Mouse (Mus musculus): Measurements from ENCODE around the gene Fzd4. TPM values are rescaled to one million over a fixed set of nuclear protein-coding genes. Genes with fewer than 3 reads are reported as not detected.

Gene Fzd4
- total and polyA plus RNA-seq, 3 experiments = 0.04 to 0.13 (median 0.04) TPM

GRCm38 (mm10) chr7:89382892-89383291 is 21.3 kb upstream of the Fzd4 start:
- Histone ChIP-seq H3K9me3 (replicated peaks; ENCODE audit: low read length) (no peaks in the 10 kb centered on the region), H3K36me3 (replicated peaks in 1 of 2; ENCODE audit: control insufficient read depth in 1 of 2, insufficient read depth in 1 of 2, low read length in 1 of 2) (no peaks in the 10 kb centered on the region), H3K9ac (ENCODE audit: insufficient read depth, low read depth) (no peak overlapping the region), H3K79me2 (replicated peaks; ENCODE audit: control insufficient read depth, extremely low read depth, insufficient read depth, poor library complexity, severe bottlenecking) (no peaks in the 10 kb centered on the region), H3K4me1 (ENCODE audit: control insufficient read depth in 1 of 2, insufficient read depth in 2 of 2) (no peaks in the 10 kb centered on the region), H3K27ac (ENCODE audit: insufficient read depth, low read depth) (no peak overlapping the region), H3K27me3 (replicated peaks) (no peaks in the 10 kb centered on the region), H3K4me3 (replicated peaks in 1 of 3; ENCODE audit: low read depth in 2 of 3, low read length in 2 of 3, poor library complexity in 1 of 3) (no peak overlapping the region), H3K4me2 (ENCODE audit: insufficient read depth, low read depth, poor library complexity, severe bottlenecking) (no peak overlapping the region)
- in situ Hi-C loops (cut with MboI; ENCODE audit: low pct_ligation_motif_present, low pct_unique_long_range_greater_than_20kb, low sequenced_read_pairs) (no loop called here), dilution Hi-C loops (cut with MboI; ENCODE audit: extremely low pct_ligation_motif_present, extremely low pct_unique_long_range_greater_than_20kb, low sequenced_read_pairs) (no loop called here)
- TF ChIP-seq ZC3H11A (IDR thresholded peaks at IDR 0.05; ENCODE audit: low read depth, low read length) (no peak), MAFK (IDR thresholded peaks at IDR 0.05; ENCODE audit: insufficient replicate concordance, low read length) (no peak), TBP (conservative IDR thresholded peaks at IDR 0.05; ENCODE audit: low read depth, low read length) (no peak), MYC (IDR thresholded peaks at IDR 0.05; ENCODE audit: low read depth, low read length) (no peak), CTCF (conservative IDR thresholded peaks at IDR 0.05 in 1 of 2, IDR thresholded peaks at IDR 0.05 in 1 of 2; ENCODE audit: low read depth in 2 of 2, low read length in 2 of 2) (no peak), MXI1 (IDR thresholded peaks at IDR 0.05; ENCODE audit: low read depth, low read length) (no peak), CHD1 (IDR thresholded peaks at IDR 0.05; ENCODE audit: low read depth, low read length) (no peak), PAX5 (IDR thresholded peaks at IDR 0.05; ENCODE audit: low read length) (no peak), CHD2 (IDR thresholded peaks at IDR 0.05; ENCODE audit: low read length) (no peak), RAD21 (IDR thresholded peaks at IDR 0.05; ENCODE audit: low read depth, low read length) (no peak), JUND (conservative IDR thresholded peaks at IDR 0.05; ENCODE audit: low read depth, low read length) (no peak), USF1 (IDR thresholded peaks at IDR 0.05; ENCODE audit: low read depth, low read length) (no peak), HCFC1 (IDR thresholded peaks at IDR 0.05; ENCODE audit: low read depth, low read length) (no peak), ETS1 (conservative IDR thresholded peaks at IDR 0.05; ENCODE audit: low read depth, low read length) (no peak), RCOR1 (conservative IDR thresholded peaks at IDR 0.05; ENCODE audit: low read depth, low read length) (no peak), NELFE (IDR thresholded peaks at IDR 0.05; ENCODE audit: low read depth, low read length) (no peak), MEF2A (IDR thresholded peaks at IDR 0.05; ENCODE audit: borderline replicate concordance, low read depth, low read length) (no peak)
- DNase-seq (ENCODE audit: extremely low read depth) = no peak

GRCm38 (mm10) chr7:89388981-89389380 is 15.2 kb upstream of the Fzd4 start:
- in situ Hi-C loops (cut with MboI; ENCODE audit: low pct_ligation_motif_present, low pct_unique_long_range_greater_than_20kb, low sequenced_read_pairs) (no loop called here), dilution Hi-C loops (cut with MboI; ENCODE audit: extremely low pct_ligation_motif_present, extremely low pct_unique_long_range_greater_than_20kb, low sequenced_read_pairs) (no loop called here)
- Histone ChIP-seq H3K79me2 (replicated peaks; ENCODE audit: control insufficient read depth, extremely low read depth, insufficient read depth, poor library complexity, severe bottlenecking) (no peaks in the 10 kb centered on the region), H3K4me1 (ENCODE audit: control insufficient read depth in 1 of 2, insufficient read depth in 2 of 2) (no peaks in the 10 kb centered on the region), H3K4me3 (replicated peaks in 1 of 3; ENCODE audit: low read depth in 2 of 3, low read length in 2 of 3, poor library complexity in 1 of 3) (no peak overlapping the region), H3K27ac (ENCODE audit: insufficient read depth, low read depth) (no peak overlapping the region), H3K4me2 (ENCODE audit: insufficient read depth, low read depth, poor library complexity, severe bottlenecking) (no peak overlapping the region), H3K27me3 (replicated peaks) (no peaks in the 10 kb centered on the region), H3K9me3 (replicated peaks; ENCODE audit: low read length) (no peaks in the 10 kb centered on the region), H3K9ac (ENCODE audit: insufficient read depth, low read depth) (no peak overlapping the region), H3K36me3 (replicated peaks in 1 of 2; ENCODE audit: control insufficient read depth in 1 of 2, insufficient read depth in 1 of 2, low read length in 1 of 2) (no peaks in the 10 kb centered on the region)
- no peak for DNase-seq (ENCODE audit: extremely low read depth)
- TF ChIP-seq JUN (IDR thresholded peaks at IDR 0.05; ENCODE audit: insufficient read depth, low read depth, low read length) (no peak), MAFK (IDR thresholded peaks at IDR 0.05; ENCODE audit: insufficient replicate concordance, low read length) (no peak), UBTF (IDR thresholded peaks at IDR 0.05; ENCODE audit: low read depth, low read length) (no peak), RAD21 (IDR thresholded peaks at IDR 0.05; ENCODE audit: low read depth, low read length) (no peak), MXI1 (IDR thresholded peaks at IDR 0.05; ENCODE audit: low read depth, low read length) (no peak), EP300 (IDR thresholded peaks at IDR 0.05; ENCODE audit: low read length) (no peak), PAX5 (IDR thresholded peaks at IDR 0.05; ENCODE audit: low read length) (no peak), BHLHE40 (IDR thresholded peaks at IDR 0.05; ENCODE audit: low read depth, low read length) (no peak), TCF12 (IDR thresholded peaks at IDR 0.05; ENCODE audit: low read depth, low read length) (no peak), ZKSCAN1 (IDR thresholded peaks at IDR 0.05; ENCODE audit: borderline replicate concordance, low read depth, low read length) (no peak), POLR2AphosphoS2 (IDR thresholded peaks at IDR 0.05; ENCODE audit: low read depth, low read length) (no peak), USF2 (conservative IDR thresholded peaks at IDR 0.05; ENCODE audit: low read depth, low read length) (no peak), ZMIZ1 (IDR thresholded peaks at IDR 0.05; ENCODE audit: low read depth, low read length) (no peak), USF1 (IDR thresholded peaks at IDR 0.05; ENCODE audit: low read depth, low read length) (no peak), CTCF (conservative IDR thresholded peaks at IDR 0.05 in 1 of 2, IDR thresholded peaks at IDR 0.05 in 1 of 2; ENCODE audit: low read depth in 2 of 2, low read length in 2 of 2) (no peak), ETS1 (conservative IDR thresholded peaks at IDR 0.05; ENCODE audit: low read depth, low read length) (no peak), MAZ (IDR thresholded peaks at IDR 0.05; ENCODE audit: low read depth, low read length) (no peak), CHD2 (IDR thresholded peaks at IDR 0.05; ENCODE audit: low read length) (no peak)

All from CH12.LX (cell line).